Mouse (Mus musculus): ENCODE measurements around the gene Dlg3. TPM values are rescaled to one million over a fixed set of nuclear protein-coding genes. Genes with fewer than 3 reads are reported as not detected.
A peak's percentile ranks its signal among the peaks of the same experiment; 100 is the strongest.

Dlg3 gene
- total RNA-seq (2021) (10 to 100 TPM; 33.3 to 48.6 TPM), polyA plus RNA-seq (2012; rRNA removed) (7.1 TPM in 2 replicates)
- long read RNA-seq, transcript Dlg3-208 (12 exons, 3,316 nt), result major isoform, 35 of 54 reads
- long read RNA-seq, transcript Dlg3-203 (14 exons, 3,692 nt), result minor isoform, 10 of 54 reads
- long read RNA-seq, partial matches to known transcripts, result 5 of 54 reads
- long read RNA-seq, other reads (novel, unspliced or antisense), result 4 of 54 reads

DNA sequence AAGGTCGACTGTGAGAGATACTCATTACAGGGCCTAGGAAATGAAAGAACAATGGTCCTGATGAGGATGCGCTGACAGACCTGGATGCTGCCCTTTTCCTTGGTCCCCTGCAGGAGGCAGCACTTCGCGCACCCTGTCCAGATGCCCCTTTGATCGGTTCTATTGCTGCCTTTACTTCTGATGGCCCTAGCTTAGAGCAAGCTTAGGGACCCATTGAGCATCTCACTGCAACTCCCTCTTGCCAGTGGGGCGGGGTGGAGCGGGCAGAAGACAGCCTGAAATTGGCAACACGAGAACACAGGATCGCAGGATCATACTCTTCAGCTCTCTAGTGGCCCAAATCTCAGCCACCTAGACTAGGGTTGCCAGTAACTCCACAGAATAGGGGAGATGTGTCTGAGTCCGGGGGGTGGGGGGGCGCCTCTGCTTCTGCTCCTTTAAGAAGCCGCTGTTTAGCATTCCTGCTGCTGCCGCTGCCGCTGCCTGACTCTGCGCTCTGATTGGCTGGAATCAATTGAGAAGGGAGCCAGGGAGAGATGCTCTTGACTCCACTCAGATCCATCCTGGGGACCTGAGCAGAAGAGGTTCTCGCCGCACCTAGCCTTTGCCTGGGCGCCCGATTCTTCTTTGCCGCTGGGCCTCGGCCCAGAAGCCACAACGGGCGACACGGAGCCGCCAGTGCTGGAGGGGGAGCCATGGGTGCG, at the start of gene Dlg3:
TSS of gene Dlg3 (plus strand) at position 542 of the 704 bp plus-strand sequence.
- DNase-seq, result no peak

DNA sequence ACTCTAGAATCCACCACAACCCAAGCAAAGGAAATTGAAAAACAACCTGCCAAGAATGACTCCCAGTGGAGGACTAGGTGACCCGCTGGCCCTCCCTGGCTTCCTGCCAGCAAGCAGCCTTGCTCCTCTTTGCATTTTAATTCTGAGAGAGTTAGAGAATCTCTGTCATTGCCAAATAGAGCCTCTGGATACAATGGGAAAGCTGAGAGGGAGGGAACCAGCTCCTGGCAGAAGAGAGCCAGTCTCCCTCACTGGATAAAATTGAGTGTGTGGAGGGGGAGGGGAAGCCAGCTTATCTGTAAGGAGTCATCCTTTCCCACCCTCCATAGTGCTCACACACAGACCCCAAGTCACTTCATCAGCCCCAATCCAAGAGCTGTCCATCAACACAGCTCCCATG, 38.6 kb upstream of the Dlg3 start:
- DNase-seq, result peak; percentile 14

DNA sequence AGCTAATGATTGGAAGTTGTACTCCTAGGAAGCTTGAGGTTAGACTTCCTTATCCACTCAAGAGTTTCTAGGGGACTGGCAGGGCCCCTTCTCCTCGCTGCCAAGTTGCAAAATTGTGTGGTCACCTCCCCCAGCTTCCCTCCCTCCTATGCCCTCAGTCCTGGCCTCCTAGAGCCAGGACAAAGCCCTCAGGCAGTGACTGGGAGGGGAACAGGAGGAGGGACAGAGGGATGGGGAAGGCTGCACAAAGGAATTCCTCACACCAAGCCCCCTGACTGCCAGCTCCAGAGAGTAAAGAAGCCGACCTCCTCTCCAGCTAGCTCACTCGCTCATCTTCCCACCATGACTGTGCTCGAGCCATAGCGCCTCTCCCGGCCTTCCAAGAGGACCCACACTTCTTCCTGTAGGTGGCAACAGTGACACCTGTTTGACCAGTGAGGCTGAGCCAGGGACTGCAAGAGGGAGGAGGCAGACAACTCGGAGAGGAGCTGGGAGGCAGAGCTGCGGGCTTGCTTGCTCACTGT, 37.8 kb upstream of the Dlg3 start, which contains the start of gene Gdpd2:
TSS of gene Gdpd2 (plus strand) at position 209 of the 524 bp plus-strand sequence.
- DNase-seq, result no peak

DNA sequence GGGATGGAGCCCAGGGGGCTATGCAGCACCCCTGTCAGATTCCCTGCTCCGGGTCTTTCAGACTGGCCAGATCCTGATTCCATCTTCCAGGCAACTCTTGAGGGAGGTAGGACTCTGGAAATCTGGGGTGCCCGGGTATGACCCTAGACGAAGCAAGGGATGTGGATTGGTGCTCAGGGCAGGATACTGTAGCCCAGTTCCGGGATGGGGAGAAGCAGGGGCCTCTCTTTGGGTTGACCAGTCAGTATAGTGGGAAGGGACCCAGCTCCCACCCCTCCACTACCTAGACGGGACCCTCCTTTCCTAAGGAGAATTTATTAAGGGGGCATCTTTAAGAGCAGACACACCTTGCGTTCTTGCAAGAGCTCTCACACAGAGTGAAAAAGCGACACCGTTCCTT, 37.3 kb upstream of the Dlg3 start:
- no peak for DNase-seq

DNA sequence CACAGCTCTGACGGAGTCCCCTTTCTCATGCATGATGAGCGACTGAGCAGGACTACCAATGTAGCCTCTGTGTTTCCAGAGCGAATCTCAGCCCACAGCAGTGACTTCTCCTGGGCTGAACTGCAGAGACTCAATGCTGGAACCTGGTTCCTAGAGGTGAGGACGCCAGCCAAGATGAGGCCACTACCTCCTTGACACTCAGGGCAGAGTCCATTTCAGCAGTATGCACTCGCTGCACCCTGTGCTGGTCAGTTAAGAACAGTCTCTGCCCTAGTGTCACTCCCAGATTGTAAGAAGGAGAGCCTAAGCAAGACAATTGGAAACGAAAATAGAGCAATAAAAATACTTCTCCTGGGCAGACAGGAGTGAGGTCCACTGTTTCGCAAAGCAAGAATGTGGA, 33.2 kb upstream of the Dlg3 start:
- no peak for DNase-seq

DNA sequence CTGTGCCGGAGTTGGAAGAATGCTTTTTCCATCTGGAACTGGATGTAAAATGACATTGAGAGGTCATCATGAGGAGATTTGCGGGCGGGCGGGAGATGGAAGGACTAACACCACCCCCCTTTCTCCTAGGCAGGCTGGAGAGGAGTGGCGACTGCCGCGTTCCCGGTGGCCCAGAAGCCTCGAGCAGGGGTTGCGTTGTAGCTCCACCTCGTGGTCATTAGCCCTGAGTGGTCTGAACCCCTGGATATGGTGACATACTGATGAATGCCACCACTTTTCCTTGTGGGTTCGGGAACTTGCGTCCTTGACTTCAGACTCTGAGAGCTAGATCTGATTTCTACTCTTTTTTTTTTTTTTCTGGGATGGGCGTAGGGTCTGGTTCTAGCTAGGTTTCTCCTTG, 28.6 kb upstream of the Dlg3 start:
- DNase-seq, result peak; percentile 70

DNA sequence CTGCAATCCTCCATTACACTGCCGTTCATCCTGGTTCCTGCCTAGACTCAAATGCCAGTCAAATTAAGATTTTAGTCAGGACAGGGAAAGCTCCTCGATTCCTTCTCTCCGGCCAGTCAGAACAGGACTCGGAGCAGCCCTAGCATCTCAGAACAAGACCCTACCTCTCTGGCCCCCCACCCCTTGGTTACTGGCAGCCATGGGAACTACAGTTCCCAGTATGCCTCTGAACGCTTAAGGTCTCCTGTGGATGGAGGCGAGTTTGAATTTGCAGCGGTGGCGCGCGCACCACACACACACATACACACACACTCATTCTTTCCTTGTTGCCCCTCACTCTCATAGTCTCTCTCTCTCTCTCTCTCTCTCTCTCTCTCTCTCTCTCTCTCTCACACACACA, 28.1 kb upstream of the Dlg3 start:
- DNase-seq, result no peak

DNA sequence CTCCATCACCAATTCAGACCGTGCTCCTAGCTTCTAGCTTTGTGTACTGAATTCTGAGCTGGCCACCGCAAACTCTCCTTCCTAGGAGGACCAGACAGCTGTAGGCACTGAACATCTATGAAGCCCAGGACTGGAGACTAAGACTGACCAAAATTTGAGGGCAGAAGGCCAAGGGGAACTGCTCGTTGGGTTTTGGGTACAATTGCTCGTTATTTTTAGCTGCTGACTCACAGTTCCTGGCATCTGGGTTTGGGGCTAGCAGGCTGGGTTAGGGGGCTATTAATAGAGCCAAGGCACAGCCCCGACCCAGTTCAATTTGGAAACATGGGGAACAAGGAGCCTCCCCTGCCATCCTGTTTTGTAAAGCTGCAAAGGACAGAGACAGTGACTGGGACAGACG, 26.7 kb upstream of the Dlg3 start:
- DNase-seq, result peak; percentile 9

DNA sequence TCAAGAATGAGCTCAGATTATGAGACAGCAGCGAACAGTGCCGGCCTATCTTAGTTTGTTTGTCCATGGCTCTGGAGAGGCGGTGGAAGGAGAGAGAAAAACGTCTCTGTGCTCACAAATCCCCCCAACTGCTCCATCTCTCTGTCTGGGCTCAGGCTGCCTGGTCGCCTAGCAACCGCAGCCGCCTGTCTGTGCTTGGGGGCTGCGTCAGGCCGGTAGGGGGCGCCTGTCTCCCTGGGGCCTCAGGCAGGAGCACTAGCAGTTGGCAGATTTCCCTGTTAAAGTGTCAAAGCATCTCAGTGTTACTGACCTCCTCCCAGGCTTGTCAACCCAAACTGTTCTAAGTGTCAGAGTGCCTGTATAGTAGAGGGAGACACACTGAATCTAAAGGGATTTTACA, 25.6 kb upstream of the Dlg3 start:
- peak; percentile 36 for DNase-seq

DNA sequence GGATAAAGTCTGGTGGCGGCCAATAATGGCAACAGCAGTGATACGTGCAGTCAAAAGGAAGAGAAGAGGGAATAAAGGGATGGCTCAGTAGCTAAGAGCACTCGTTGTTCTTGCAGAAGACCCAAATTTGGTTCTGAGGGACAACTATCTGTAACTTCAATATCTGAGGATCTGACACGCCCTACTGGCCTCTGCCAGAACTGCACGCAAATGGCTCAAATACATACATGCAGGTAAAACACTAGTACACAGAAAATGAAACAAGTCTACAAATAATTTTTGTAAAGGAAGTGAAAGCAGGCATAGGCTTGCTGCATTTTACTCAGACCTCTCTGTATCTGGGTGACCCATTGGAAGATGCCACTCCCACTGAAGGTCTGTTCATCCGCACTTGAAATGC, 1.7 kb upstream of the Dlg3 start:
- DNase-seq, result no peak

DNA sequence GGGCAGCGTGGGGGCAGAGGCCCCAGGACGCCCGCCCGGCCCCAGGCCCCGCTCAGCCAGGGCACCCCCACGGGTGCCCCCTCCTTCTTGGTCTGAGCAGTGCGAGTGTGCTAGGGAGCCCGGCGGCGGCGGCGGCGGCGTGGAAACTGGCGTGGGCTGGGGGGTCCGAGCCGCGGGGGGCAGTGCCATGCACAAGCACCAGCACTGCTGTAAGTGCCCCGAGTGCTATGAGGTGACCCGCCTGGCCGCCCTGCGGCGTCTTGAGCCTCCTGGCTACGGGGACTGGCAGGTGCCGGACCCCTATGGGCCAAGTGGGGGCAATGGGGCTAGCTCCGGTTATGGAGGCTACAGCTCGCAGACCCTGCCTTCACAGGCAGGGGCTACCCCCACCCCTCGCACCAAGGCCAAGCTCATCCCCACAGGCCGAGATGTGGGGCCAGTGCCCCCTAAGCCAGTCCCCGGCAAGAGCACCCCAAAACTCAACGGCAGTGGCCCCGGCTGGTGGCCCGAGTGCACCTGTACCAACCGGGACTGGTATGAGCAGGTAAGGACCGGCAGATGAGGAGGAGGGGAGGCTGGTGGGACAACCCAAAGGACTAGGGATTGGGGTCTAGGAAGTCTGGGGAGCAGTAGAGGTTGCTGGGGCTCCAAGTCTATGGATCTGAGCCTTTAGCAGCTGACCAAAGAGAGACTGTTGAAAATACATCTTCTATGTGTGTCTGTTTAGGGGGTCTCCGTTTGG, 534 bp downstream of the Dlg3 start:
- no peak for DNase-seq

DNA sequence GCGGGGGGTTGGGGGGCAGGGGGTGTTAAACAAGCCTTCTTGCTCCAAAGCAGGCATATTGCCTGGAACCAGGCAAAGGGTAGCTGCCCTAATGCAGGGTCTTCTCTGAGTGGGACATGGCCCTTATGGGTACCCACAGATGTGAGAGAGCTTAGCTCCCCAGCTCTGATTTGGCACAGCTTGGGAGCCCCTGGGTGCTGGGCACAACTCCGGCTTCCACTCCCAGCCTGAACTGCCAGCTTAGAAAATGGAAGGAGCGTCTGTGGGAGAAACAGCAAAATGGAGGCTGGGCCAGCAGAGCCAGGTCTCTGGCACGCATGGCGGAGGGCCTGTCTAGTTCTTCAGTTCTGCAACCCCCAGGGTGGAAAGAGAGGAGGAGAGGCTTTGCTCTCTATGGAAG, 1.8 kb downstream of the Dlg3 start:
- DNase-seq, result no peak

DNA sequence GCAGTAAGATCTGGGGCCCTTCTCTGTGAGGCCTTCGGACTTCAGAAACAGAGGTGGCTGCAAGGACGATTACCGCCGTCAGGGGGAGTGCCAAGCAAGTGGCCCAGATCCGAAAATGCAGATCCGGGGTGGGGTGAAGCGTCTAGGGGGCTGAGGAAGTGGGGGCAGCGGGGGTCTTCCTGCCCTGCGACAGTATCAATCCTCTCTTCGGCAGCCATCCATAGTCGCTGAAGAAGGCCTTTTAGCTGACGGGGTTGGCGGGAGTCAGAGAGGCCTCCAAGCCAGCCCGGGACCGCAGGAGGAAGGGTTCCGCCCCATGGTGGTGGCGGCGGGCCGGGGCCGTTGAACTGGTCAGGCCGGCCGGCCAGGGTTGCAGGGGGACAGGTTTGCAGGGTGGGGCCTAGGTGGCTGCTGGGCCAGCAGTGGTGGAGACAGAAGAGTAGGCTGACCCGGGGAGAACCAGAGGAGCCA, 6.9 kb downstream of the Dlg3 start:
- peak; percentile 82 for DNase-seq

DNA sequence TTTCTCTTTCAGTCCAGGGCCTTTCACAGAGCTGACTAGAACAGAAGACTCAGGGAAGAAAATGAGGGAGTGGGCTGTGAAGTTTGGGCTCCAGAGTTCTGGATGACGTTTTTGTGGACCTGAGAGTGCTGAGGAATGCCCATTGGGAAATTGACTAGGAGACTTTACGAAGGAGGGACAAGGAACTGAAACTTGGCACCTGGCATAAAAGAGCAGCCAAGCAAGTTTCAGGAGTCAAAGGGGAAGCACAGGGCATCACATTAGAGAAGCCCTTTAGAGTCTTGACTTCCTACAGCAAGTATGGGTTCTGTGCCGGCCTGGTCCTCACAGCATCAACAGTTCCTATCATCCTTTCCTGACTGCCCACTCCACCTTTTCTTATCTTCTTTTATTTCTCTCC, 7.9 kb downstream of the Dlg3 start:
- DNase-seq, result no peak

DNA sequence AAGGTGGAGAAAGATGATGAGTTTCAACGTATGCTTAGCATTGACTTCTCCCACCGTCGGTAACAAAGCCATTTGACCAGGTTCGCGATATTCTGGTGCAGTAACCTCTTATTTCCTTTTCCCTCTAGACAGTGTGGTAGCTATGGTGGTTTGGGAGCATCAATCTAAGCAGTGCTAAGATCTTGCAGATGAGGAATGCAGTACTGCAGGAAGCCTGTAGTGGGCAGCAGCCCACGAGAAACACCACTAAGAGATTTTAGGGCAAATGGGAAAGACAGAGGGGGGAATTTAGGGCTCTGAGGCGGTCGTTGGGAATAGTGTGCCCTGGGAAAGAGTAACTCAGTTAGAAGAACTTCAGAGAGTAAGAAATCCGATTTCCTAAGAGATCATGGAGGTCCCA, 9.0 kb downstream of the Dlg3 start:
- DNase-seq, result peak; percentile 60

DNA sequence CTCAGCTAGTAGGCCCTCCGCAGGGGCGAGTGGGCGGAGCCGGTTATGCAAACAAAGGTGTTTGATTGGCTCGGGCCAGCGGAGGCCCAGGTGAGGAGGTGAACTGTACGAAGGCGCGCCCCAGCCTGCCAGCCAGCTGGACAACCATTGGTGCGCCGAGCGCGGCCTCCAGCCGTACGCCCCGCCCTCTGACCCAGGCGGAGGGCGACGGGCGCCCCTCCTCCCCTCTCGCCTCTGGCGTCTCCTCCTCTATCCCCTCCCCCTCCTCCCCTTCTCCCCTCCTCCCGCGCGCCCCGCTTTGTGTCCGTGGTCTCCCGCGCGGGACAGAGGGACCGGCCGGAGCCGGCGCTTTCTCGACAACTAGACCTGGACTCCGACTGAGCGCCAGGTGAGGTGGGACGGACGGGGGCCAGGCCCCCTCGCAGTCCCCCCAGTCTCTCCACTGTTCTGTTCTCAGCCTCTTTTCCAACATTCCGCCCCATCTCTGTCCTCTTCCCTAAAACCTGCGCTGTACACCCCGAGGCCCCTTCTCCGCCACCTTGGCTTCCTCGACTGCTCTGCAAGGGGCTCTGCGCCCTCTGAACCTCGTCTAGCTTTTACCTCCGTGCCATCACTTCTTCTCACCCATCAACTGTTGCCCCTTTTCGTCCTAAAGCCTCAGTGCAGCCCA, 9.6 kb downstream of the Dlg3 start:
- peak; percentile 87 for DNase-seq

DNA sequence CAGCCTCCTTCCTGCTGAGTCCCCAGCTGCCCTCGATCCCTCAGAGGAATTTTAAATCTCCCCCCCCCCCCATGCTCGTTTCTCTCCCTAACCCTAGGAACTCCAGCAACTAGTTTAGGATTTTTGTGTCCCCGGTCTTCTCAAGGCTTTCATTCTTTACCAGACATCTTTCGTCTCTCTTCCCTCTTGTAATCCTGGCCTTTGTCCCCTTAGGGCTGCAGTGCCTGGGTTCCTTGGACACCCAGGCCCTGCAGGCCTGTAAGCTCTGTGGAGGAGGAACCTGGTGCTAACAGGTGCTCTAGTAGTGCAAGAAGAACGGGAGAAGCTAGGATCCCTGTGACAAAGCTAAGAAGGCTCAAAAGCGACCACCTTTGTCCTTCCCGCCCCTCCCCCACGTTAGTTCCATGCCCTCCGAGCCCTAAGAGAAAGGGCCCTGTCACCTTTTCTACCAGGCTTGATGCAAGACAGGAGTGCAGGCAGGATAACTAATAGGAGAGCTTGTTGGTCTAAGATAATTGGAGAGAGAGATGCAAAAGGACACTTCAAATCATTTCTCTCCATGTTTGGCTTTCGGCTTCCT, 10.2 kb downstream of the Dlg3 start:
- no peak for DNase-seq

DNA sequence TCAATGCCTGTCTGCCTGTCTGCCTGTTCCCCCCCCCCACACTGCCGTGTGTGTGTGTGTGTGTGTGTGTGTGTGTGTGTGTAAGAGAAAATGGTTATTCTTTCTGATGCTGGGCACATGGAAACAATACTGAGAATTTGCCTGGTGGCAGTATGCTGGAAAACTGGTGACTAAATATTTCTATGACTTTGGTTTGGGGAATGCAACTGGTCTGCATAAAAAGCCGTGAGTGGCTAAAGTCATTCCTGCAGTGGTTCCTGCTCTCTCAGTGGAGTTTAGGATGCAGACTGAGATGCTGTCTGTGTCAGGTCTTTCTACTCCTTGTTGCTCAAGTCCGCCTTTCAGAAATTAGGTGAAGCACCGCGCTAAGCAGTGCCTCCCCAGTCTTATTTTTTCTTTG, 10.9 kb downstream of the Dlg3 start:
- DNase-seq, result no peak

DNA sequence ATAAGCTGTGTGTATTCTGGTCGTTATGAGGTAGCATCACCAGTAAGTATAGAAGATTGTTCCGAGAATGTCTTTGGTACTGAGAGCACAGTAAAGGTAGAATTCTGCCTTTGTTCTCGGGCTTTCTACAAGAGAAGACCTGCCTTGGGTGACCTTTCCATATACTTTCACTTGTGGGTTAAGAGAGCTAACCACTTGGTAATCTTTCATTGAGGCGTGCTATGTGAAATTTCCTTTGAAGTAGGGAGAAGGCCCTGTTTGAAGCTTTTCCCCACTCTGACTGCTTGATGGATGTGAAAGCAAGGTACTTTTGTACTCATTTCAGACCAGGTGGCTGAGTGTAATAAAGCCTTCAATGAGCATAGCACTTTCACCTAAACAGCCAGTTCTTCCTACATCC, 21.8 kb downstream of the Dlg3 start:
- no peak for DNase-seq

DNA sequence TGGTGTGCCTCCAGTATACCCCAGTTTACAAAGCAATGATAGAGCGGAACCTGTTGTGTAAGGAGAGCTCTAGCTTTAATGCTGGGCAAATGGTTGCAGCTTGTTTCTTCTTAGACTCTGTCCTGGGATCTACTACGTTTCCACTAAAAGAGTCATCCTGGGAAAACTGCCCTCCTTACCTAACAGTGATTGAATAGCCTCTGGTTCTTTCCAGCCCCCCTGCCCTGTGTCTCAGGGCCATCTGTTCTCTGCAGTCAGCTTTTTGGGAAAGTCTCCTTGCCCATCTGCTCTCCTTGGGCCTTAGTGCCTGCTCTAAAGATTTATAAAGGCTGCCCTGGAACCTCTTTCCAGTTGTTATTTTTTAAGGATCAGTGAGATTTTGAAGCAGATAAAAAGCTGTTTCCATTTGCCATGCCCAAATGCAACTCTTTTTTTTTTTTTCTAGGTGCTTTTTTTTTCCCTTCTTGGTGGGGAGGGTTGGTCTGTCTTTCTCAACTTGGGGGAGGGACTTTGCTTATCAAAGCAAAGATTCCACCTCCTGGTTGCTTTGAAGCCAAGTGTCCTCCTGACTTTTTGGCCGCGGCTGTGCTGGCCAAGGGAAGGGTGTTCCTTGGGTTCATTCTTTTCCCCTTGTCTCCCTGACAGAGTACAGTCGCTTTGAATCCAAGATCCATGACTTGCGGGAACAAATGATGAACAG, 28.7 kb downstream of the Dlg3 start:
- DNase-seq, result no peak

DNA sequence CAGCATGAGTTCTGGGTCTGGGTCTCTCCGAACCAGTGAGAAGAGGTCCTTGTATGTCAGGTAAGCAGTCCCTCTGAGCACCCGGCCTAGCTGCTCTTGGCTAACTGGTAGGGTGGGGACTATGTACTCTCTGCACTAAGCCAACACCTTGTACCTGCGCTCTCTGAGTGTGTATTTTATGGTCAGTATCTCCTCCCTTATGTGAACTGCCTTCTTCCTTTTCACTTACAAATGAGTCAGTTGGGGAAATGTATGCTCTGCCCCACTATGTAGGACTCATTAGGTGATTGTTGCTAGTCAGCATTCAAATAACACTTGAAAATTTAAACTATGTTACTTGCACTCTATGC, 29.2 kb downstream of the Dlg3 start:
- DNase-seq, result no peak

DNA sequence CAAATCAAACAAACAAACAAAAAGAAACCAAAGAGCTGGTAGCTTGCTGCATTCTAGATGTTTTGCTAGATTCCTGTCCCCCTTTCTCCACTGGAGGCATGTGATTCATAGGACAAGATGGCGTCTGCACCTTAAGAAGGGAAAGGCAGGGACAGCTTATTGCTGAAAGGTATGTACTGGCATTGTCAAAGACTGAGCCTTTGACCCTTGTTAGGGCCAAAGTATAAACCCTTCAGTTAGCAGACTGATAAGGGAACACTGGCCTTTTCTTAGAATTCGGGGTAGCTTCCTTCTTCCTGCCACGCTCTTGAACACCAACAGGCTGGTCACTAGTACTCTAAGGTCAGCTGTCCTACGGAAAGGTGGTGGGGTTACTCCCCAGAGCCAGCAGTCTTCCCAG, 29.8 kb downstream of the Dlg3 start:
- no peak for DNase-seq

Data from adrenal gland, adult 2 months (tissue).